Mouse (Mus musculus): ENCODE results near the gene Supt6. TPM values are rescaled to one million over a fixed set of nuclear protein-coding genes. Genes with fewer than 3 reads are reported as not detected.
A peak's percentile ranks its signal among the peaks of the same experiment; 100 is the strongest.
"Not testable (repeated sequence)": the region's sequence is repeated elsewhere in the genome, so short reads cannot be mapped to it uniquely, and the experiment has no call there.

Supt6 gene
- polyA plus RNA-seq, 1 experiment from 2014 or later: 11.1 TPM

DNA sequence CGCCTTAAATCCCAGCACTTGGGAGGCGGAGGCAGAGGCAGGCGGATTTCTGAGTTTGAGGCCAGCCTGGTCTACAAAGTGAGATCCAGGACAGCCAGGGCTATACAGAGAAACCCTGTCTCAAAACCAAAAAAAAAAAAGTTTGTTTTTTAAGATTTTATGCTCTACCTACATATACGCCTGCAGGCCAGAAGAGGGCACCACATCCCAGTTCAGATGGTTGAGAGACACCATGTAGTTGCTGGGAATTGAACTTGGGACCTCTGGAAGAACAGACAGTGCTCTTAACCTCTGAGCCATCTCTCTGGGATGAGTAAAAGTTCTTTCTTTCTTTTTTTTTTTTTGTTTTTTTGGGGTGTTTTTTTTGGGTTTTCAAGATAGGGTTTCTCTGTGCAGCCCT lies 30.4 kb upstream of the Supt6 start:
- H3K4me1 ChIP-seq (replicated peaks; ENCODE audit: control insufficient read depth, insufficient read depth); H3K4me3 ChIP-seq (ENCODE audit: low read depth, low read length); H3K27me3 ChIP-seq (ENCODE audit: control insufficient read depth, insufficient read depth, low read length); H3K9ac ChIP-seq (ENCODE audit: low read length); DNase-seq (ENCODE audit: low spot score); H3K27ac ChIP-seq (replicated peaks); H3K9me3 ChIP-seq (ENCODE audit: control insufficient read depth, low read length); H3K4me2 ChIP-seq (replicated peaks; ENCODE audit: low read depth); ATAC-seq (ENCODE audit: low FRiP score, low TSS enrichment): not testable (repeated sequence)
- peak; percentile 52 for TF ChIP-seq CTCF (IDR thresholded peaks at IDR 0.05; ENCODE audit: low read depth)
- WGBS: 96% methylated on average over 4 of the region's 4 CpGs
- H3K36me3 ChIP-seq (ENCODE audit: control insufficient read depth, insufficient read depth, low read length): peaks cover 51% of the 10 kb centered on the region

GRCm38 (mm10) chr11:78275596-78275995 lies 29.8 kb upstream of the Supt6 start:
- TF ChIP-seq EP300 (optimal IDR thresholded peaks at IDR 0.05) (no peak), CTCF (IDR thresholded peaks at IDR 0.05; ENCODE audit: low read depth) (no peak)
- no peaks in the 10 kb centered on the region for H3K27me3 ChIP-seq (ENCODE audit: control insufficient read depth, insufficient read depth, low read length)
- WGBS: 100% methylated on average over 1 of the region's 1 CpGs
- peaks cover 48% of the 10 kb centered on the region for H3K36me3 ChIP-seq (ENCODE audit: control insufficient read depth, insufficient read depth, low read length)
- no peak for DNase-seq (ENCODE audit: low spot score)
- H3K4me3 ChIP-seq (ENCODE audit: low read depth, low read length): no peak overlapping the region
- H3K4me1 ChIP-seq (replicated peaks; ENCODE audit: control insufficient read depth, insufficient read depth): no peaks in the 10 kb centered on the region
- H3K9ac ChIP-seq (ENCODE audit: low read length): no peak overlapping the region
- no peak for ATAC-seq (ENCODE audit: low FRiP score, low TSS enrichment)
- H3K4me2 ChIP-seq (replicated peaks; ENCODE audit: low read depth): no peak overlapping the region
- H3K9me3 ChIP-seq (ENCODE audit: control insufficient read depth, low read length): no peaks in the 10 kb centered on the region
- H3K27ac ChIP-seq (replicated peaks): no peak overlapping the region

DNA sequence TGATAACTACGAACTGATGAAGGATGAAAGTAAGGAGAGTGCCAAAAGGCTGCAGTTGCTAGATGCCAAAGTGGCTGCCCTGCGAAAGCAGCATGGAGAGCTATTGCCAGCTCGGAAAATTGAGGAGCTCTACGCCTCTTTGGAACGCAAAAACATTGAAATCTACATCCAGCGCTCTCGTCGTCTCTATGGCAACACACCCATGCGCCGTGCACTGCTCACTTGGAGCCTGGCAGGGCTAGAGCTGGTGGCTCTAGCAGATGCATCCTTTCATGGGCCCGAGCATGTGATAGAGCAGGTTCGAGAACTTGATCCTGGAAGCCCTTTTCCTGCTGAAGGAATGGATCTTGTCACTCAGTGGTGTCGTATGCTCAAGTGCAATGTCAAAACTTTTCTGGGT lies 26.2 kb upstream of the Supt6 start:
- no peaks in the 10 kb centered on the region for H3K4me1 ChIP-seq (replicated peaks; ENCODE audit: control insufficient read depth, insufficient read depth)
- no peak for ATAC-seq (ENCODE audit: low FRiP score, low TSS enrichment)
- no peak overlapping the region for H3K27ac ChIP-seq (replicated peaks)
- H3K4me2 ChIP-seq (replicated peaks; ENCODE audit: low read depth): no peak overlapping the region
- H3K4me3 ChIP-seq (ENCODE audit: low read depth, low read length): no peak overlapping the region
- no peak overlapping the region for H3K9ac ChIP-seq (ENCODE audit: low read length)
- WGBS: 84% methylated on average over 13 of the region's 13 CpGs
- no peaks in the 10 kb centered on the region for H3K9me3 ChIP-seq (ENCODE audit: control insufficient read depth, low read length)
- H3K36me3 ChIP-seq (ENCODE audit: control insufficient read depth, insufficient read depth, low read length): peaks cover 44% of the 10 kb centered on the region
- TF ChIP-seq CTCF (IDR thresholded peaks at IDR 0.05; ENCODE audit: low read depth) (no peak), EP300 (optimal IDR thresholded peaks at IDR 0.05) (no peak)
- H3K27me3 ChIP-seq (ENCODE audit: control insufficient read depth, insufficient read depth, low read length): no peaks in the 10 kb centered on the region
- no peak for DNase-seq (ENCODE audit: low spot score)

DNA sequence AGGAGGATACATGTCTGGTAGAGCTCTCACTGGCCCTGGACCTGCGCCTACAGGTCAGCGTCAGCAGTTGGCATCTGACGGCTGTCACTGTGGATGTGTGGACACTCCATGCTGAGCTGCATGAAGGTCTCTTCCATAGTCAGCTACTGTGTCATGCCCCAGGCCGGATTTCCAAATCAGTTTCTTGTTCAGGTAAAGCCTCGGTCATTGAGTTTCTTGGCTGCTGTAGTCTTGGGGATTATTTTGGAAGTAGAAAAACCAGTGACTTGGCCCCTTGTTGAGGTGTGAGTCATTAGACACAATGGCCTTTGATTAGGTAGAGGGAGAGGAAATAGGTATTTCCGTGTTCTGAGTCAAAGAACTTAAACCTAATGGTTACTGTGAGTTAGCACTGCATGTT lies 19.8 kb upstream of the Supt6 start:
- TF ChIP-seq CTCF (IDR thresholded peaks at IDR 0.05; ENCODE audit: low read depth) (no peak), EP300 (optimal IDR thresholded peaks at IDR 0.05) (no peak)
- DNase-seq (ENCODE audit: low spot score): no peak
- 74% methylated on average over 6 of the region's 6 CpGs for WGBS
- no peaks in the 10 kb centered on the region for H3K4me1 ChIP-seq (replicated peaks; ENCODE audit: control insufficient read depth, insufficient read depth)
- H3K27me3 ChIP-seq (ENCODE audit: control insufficient read depth, insufficient read depth, low read length): no peaks in the 10 kb centered on the region
- H3K36me3 ChIP-seq (ENCODE audit: control insufficient read depth, insufficient read depth, low read length): peaks cover 18% of the 10 kb centered on the region
- H3K27ac ChIP-seq (replicated peaks): peak overlapping the region; percentile 46
- no peak for ATAC-seq (ENCODE audit: low FRiP score, low TSS enrichment)
- no peaks in the 10 kb centered on the region for H3K9me3 ChIP-seq (ENCODE audit: control insufficient read depth, low read length)
- H3K4me3 ChIP-seq (ENCODE audit: low read depth, low read length): no peak overlapping the region
- H3K4me2 ChIP-seq (replicated peaks; ENCODE audit: low read depth): no peak overlapping the region
- no peak overlapping the region for H3K9ac ChIP-seq (ENCODE audit: low read length)

DNA sequence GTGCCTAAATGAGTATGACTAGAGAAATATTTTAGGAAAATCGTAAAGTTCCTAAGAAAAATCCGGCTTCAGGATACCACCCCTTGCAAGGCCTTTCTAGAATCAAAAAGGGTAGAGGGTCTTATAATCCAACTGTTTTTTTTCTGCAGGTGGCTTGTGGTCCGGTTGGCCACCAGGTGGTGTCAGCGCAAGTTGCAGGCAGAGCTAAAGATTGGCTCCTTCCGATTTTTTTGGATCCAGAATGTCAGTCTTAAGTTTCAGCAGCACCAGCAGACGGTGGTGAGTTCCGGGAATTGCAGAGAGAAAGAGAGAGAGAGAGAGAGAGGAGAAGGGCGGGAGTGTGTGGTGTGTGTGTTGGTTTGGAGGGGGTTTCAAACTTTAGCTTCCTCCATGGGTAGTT lies 16.8 kb upstream of the Supt6 start:
- ATAC-seq (ENCODE audit: low FRiP score, low TSS enrichment) (0 out of 2 replicates have a peak, but pooled peaks have one; percentile 6), DNase-seq (ENCODE audit: low spot score) (peak; percentile 73)
- H3K9ac ChIP-seq (ENCODE audit: low read length): no peak overlapping the region; the same call in 1 of the 2 replicates
- H3K27ac ChIP-seq (replicated peaks): peak overlapping the region; percentile 19; the same call in 1 of the 2 replicates
- no peaks in the 10 kb centered on the region for H3K27me3 ChIP-seq (ENCODE audit: control insufficient read depth, insufficient read depth, low read length)
- H3K4me2 ChIP-seq (replicated peaks; ENCODE audit: low read depth): peak overlapping the region; percentile 76
- H3K36me3 ChIP-seq (ENCODE audit: control insufficient read depth, insufficient read depth, low read length): peaks cover 7% of the 10 kb centered on the region; the same call in 1 of the 2 replicates
- no peaks in the 10 kb centered on the region for H3K9me3 ChIP-seq (ENCODE audit: control insufficient read depth, low read length)
- H3K4me1 ChIP-seq (replicated peaks; ENCODE audit: control insufficient read depth, insufficient read depth): no peaks in the 10 kb centered on the region
- TF ChIP-seq EP300 (optimal IDR thresholded peaks at IDR 0.05) (no peak), CTCF (IDR thresholded peaks at IDR 0.05; ENCODE audit: low read depth) (peak; percentile 80)
- peak overlapping the region; percentile 90 for H3K4me3 ChIP-seq (ENCODE audit: low read depth, low read length)
- WGBS: 3% methylated on average over 8 of the region's 8 CpGs

- DNase-seq (ENCODE audit: low spot score): peak; percentile 98
- under 1% methylated on average over 103 of the region's 115 CpGs for WGBS
- Histone ChIP-seq H3K9ac (ENCODE audit: low read length) (peak within 1 kb of the TSS; percentile 85), H3K27ac (replicated peaks) (peak within 1 kb of the TSS; percentile 88), H3K4me2 (replicated peaks; ENCODE audit: low read depth) (peak within 1 kb of the TSS; percentile 76), H3K9me3 (ENCODE audit: control insufficient read depth, low read length) (no peaks in the 10 kb centered on the region), H3K4me3 (ENCODE audit: low read depth, low read length) (peak within 1 kb of the TSS; percentile 90), H3K27me3 (ENCODE audit: control insufficient read depth, insufficient read depth, low read length) (no peaks in the 10 kb centered on the region), H3K4me1 (replicated peaks; ENCODE audit: control insufficient read depth, insufficient read depth) (no peaks in the 10 kb centered on the region), H3K36me3 (ENCODE audit: control insufficient read depth, insufficient read depth, low read length) (peaks cover 3% of the 10 kb centered on the region; the same call in 1 of the 2 replicates)
- TF ChIP-seq EP300 (optimal IDR thresholded peaks at IDR 0.05) (no peak), CTCF (IDR thresholded peaks at IDR 0.05; ENCODE audit: low read depth) (peak; percentile 37)
- peak; percentile 95 for ATAC-seq (ENCODE audit: low FRiP score, low TSS enrichment)
These were observed 15.9 kb upstream of the Supt6 start, which contains the start of gene 2610507B11Rik for GRCm38 (mm10) chr11:78261380-78262352. TSS of gene 2610507B11Rik (plus strand) at chr11:78261752.
